Mouse (Mus musculus) C2C12 (cell line): Measurements from ENCODE around the gene Tbr1.

ENCODE experiments used
- CEBPB ChIP-seq: IDR thresholded peaks from one replicate; pipeline ENCODE4 v1.6.1; 2011; ENCODE audit warnings: low read depth, mild to moderate bottlenecking, control low read depth, moderate library complexity
- CTCF ChIP-seq: IDR thresholded peaks from one replicate; pipeline ENCODE4 v1.5.1; 2011; ENCODE audit not compliant: control insufficient read depth, insufficient read depth, insufficient read length
- FOSL1 ChIP-seq: IDR thresholded peaks from one replicate; pipeline ENCODE4 v1.8.0; 2011; ENCODE audit warnings: mild to moderate bottlenecking, low read length; ENCODE audit not compliant: poor library complexity, insufficient read depth, severe bottlenecking
- MAX ChIP-seq: IDR thresholded peaks from one replicate; pipeline ENCODE4 v1.6.1; 2011; ENCODE audit warnings: mild to moderate bottlenecking, control low read depth
- MYOD1 ChIP-seq: IDR thresholded peaks from one replicate; pipeline ENCODE4 v1.6.1; 2011; ENCODE audit warnings: low read depth; ENCODE audit not compliant: control insufficient read depth, insufficient read length
- MYOG ChIP-seq: IDR thresholded peaks from one replicate; pipeline ENCODE4 v1.6.1; 2011; ENCODE audit not compliant: control insufficient read depth, insufficient read length; ENCODE audit errors: extremely low read depth
- USF1 ChIP-seq: IDR thresholded peaks from one replicate; pipeline ENCODE4 v1.6.1; 2011; ENCODE audit warnings: low read depth, mild to moderate bottlenecking, control low read depth, moderate library complexity

GRCm38 (mm10) chr2:61837243-61837806 is 34.6 kb downstream of the Tbr1 start:
- TF ChIP-seq CTCF = no peak
- TF ChIP-seq MAX = no peak
- TF ChIP-seq USF1 = no peak
- no peak for TF ChIP-seq MYOD1
- TF ChIP-seq MYOG = no peak
- no peak for TF ChIP-seq CEBPB
- no peak for TF ChIP-seq FOSL1
